Mouse (Mus musculus) cerebellum, adult 2 months (tissue): ENCODE measurements at regions not wholly inside any gene's neighbourhood (a gene's known extent, or its start where the extent isn't known, plus 50 kb on each side); places are given as distances from the start of the nearest gene placed in this dataset.

Experiments
- CTCF ChIP-seq: fragments of 200-500 bp; IDR thresholded peaks from 2 replicates; pipeline ENCODE4 v1.5.1; 2011; ENCODE audit warnings: low read depth, mild to moderate bottlenecking, control low read depth, low read length, moderate library complexity, borderline replicate concordance; ENCODE audit not compliant: insufficient read depth
- POLR2A ChIP-seq: fragments of 200-500 bp; IDR thresholded peaks from 2 replicates; pipeline ENCODE4 v1.6.1; 2011; ENCODE audit warnings: low read length, control low read depth, borderline replicate concordance; ENCODE audit not compliant: insufficient read depth

DNA sequence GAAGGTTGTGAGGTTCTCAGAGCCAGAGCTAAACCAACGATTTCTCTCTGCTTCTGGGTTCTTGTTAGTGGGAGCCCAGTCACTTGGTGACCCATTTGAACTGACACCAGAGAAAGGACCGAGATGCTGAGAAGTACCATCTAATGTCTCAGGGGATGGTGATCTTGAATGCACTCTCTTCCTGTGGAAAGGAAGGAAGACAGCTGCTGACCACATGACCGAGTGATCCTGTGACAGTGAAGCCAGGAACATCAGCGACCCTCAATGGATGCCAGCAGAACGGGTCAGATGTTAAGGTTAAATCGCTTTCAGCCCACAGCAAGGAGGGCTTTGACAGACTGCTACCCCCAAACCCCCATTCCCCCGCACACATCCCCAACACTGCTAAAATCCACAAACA, 78.1 kb upstream of the Ankrd28 start:
- TF ChIP-seq POLR2A: no peak
- TF ChIP-seq CTCF: no peak
